Mouse (Mus musculus): ENCODE data around the gene Vmn1r233.

The Vmn1r233 gene

DNA sequence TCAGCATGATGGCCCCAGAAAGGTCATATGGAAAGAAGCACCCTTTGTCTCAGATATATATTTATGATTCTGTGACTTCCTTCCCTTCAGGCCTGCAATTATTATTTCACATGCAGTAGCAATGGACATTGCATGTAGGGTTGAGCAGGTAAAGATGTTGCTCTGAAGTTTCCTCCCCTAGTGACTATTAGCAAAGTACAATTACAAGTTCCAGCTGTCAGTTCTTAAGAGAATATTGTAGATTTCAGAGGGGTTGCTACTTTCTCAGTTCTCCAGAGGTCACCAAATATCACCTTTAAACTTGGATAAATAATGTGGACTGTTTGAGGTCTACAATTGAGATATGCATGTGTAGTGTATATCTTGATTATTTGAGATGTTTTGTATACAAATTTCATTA, at the start of gene Vmn1r233:
TSS of gene Vmn1r233 (minus strand) at position 101 of the 400 bp plus-strand sequence.
- no peak for DNase-seq (ENCODE audit: low spot score in 2 of 2)

DNA sequence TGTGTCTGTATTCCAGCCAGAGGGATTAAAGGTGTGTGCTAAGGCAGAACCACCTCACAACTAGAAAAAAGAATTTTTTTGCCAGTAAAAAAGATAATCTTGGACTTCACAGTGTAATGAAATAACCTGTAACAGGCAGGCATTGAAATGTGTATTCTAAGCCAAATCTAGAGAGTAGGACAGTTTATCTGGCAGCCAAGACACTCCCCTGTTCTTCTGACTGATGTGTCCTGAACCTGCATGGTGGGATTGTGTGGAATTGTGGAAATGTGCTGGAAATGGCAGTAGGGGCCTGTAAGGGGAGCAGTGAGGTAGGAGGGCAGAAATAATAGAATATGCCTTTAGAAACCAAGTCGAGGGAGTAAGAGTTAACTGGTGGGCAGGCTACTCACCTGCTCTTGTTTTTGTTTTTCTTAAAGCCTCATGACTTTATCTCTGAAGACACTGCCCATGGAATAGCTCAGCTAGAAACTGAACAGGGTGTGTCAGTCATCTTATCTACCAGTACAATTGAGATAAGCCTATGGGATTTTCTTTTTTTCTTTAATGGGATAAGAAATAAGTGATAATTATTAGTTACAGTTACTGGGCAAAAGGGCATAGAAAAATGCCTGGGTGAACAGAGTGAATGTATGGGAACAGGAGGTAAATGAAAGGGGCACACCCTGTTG, 22.3 kb upstream of the Vmn1r233 start:
- no peak for DNase-seq (ENCODE audit: low spot score in 2 of 2)

GRCm38 (mm10) chr17:21009726-21010125, 13.5 kb upstream of the Vmn1r233 start:
- no peak for DNase-seq (ENCODE audit: low spot score in 2 of 2)

DNA sequence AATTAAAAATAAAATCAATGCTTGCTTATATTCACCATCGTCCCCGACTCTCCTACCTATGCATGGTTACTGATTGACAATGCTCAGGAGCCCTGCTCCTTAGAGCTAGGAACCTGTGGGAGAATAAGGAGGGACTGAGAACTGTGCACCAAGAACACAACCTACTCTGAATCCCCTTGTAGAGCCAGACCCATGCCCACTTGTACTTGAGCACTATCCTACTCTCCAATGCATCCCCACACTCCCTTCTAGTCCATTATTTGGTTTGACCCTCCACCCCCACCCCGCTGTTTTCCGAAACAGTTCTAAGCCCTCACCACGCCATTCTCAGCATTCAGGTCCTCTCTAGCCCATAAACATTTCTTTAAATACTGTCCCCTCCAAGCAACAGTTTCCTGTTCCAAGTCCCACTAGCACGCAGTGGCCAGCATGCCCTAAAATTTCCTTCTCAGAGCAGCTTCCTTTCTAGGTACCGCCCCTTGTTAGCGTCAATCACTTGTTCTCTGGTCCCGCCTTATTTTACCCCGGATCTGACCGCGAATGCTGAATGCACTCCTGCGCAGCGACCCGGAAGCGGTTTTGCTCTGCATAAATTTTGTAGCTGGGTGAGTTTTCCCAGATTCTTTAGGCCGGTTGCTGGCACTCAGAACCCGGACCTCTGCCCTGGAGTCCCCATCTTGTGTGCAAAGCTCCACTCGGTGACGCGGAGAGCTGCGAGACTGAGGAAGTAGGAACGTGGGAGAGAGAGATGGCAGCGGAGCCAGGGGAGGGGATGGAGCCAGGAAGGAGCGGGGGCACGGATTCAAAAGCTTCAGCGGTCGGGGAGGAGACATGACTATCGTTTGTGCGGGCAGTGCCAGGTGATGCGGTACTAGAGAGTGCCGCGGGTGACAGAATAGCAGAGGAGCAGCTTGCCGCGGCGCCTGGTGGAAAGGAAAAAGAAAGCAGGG, 12.4 kb upstream of the Vmn1r233 start, which contains the start of gene Zfp160:
TSS of gene Zfp160 (plus strand) at position 522 of the 950 bp plus-strand sequence.
- peak; percentile 87 to 91 for DNase-seq (ENCODE audit: low spot score in 2 of 2)

DNA sequence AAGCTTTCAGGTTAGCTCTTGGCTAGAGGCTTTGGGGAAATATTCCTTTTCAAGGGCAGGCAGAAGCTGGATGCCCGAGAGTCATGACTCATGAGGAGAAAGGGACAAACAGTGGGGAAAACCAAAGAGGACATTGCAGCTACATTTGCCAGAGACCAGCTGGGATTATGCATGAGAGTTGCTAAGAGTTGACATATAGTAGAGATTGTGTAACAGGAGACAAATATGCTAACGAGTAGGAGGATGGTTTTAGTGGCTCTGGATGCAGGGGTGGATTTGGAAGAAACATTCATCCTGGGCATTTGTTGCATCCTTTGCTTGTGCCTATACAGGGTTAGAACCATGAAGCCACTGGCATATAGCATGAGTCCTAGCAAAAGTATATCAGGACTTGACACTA, 2.5 kb downstream of the Vmn1r233 start:
- no peak for DNase-seq (ENCODE audit: low spot score in 2 of 2)

DNA sequence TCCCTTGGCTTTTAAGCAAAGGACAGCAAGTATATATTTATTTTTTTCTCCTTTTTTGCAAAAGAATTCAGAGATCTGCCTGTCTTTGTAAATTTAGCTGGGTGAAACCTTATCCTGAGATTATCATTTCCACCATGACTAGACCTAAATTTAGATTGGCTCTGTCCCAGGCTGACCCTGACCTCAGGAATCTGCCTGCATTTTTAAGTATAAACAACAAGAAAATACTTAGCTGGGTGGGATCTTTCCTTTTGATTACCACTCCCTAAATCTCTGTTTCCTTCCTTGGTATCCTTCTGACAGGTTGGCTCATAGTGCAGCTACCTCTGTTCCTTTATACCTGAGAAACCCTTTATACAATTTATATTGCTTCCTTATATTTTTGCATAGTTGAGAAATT, 29.6 kb downstream of the Vmn1r233 start:
- DNase-seq (ENCODE audit: low spot score in 2 of 2), result no peak

GRCm38 (mm10) chr17:20965421-20965820, 30.8 kb downstream of the Vmn1r233 start:
- DNase-seq (ENCODE audit: low spot score in 2 of 2), result peak; percentile 30 to 44

- no peak for DNase-seq (ENCODE audit: low spot score in 2 of 2)
Observed at GRCm38 (mm10) chr17:20960386-20960785, 35.9 kb downstream of the Vmn1r233 start.

DNA sequence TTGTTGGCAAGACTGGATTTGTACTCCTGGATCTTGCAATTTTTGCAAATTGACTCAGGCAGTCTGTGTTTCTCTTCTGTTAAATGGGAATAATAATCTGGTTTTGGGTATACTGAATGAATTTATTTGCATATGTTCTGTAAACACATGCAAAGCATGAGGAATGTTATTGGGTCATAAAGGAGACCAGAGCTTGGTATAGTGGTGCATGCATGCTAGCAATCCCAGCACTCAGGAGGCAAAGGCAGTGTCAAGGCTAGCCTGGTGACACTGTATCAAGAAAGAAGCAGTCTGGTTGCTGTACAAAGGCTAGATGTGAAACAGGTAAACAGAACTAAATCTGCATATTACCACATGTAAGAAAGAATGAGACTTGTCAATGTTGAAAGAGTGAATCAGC, 49.6 kb downstream of the Vmn1r233 start:
- no peak for DNase-seq (ENCODE audit: low spot score in 2 of 2)

DNA sequence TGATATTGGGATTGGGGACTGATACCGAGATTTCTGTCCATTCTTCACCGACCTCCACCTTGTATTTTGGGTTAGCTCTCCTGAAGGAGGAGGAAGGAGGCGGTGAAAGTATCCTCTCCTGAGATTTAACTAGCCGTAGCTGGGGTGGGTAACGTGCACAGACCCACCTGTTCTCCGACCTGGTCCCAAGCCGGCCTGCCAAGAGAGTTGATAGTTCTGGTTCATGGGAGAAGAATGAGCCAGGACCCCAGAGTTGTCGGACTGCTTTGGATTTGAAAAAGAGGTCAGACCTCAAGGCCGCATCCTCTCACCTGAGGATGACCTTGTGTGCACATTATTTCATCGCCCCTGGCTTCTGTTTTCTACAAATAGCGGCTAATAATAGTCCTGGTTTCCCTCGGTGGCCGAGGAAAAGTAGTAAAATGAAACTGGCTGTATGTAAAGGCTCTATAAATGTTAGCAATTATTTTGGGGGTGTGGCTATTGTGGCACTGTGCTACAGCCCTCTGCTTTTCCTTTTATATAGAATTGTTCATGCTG, 50.2 kb downstream of the Vmn1r233 start:
- DNase-seq (ENCODE audit: low spot score in 2 of 2), result no peak

DNA sequence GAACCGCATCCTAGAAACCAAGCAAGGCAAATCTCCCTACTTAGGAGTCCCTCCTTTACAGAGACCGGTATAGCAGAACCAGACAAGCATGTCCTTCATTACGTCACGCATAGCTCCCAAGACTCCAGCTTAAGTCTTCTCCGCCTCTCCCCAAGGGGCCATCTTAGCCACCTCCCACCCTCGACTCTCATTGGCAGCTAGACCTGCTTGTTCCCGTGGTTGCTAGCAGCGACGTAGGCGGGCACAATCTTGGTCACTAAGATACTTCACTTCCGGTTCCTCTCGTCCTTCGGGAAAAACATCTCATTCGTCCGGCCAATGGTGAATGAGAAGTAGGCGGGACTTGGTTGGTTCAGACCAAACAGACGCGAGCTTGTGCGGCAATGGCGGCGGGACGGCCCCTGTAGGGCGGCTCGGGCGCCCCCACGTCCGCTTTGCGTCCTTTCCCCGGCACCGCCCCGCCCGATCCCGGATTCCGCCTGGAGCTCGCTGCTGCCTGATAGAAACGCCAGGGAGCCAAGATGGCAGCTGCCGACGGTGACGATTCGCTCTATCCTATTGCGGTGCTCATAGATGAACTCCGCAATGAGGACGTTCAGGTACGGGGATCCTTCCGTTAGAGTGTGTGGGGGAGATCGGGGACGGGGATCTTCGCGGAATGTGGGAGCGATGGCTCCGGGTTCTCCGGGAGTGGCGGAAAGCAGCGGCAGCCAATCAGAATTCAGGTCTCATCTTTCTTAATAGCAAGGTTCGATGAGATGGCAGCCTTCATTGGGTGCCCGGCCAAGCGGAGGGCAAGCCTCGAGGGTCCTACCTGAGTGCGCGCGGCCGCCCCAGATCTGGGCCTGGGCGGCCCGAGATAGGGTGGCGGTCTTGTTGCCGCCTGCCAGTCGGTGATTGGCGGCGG, 51.0 kb downstream of the Vmn1r233 start, which contains the start of gene Ppp2r1a:
TSS of gene Ppp2r1a (plus strand) at position 327 of the 907 bp plus-strand sequence.
- peak; percentile 100 for DNase-seq (ENCODE audit: low spot score in 2 of 2)

- DNase-seq (ENCODE audit: low spot score in 2 of 2), result no peak
Observed at GRCm38 (mm10) chr17:20944226-20944625, 52.0 kb downstream of the Vmn1r233 start.

Measured in heart, adult 9 months (tissue).